Mouse (Mus musculus) brain, adult 2 months (tissue): Measurements from ENCODE around the gene Parp9.
"Not testable (repeated sequence)": the region's sequence is repeated elsewhere in the genome, so short reads cannot be mapped to it uniquely, and the experiment has no call there.

Experiments
- DNase-seq: peaks from one replicate; pipeline ENCODE4 v3.0.0; 2011; ENCODE audit warnings: low read depth, low spot score

Parp9 gene

DNA sequence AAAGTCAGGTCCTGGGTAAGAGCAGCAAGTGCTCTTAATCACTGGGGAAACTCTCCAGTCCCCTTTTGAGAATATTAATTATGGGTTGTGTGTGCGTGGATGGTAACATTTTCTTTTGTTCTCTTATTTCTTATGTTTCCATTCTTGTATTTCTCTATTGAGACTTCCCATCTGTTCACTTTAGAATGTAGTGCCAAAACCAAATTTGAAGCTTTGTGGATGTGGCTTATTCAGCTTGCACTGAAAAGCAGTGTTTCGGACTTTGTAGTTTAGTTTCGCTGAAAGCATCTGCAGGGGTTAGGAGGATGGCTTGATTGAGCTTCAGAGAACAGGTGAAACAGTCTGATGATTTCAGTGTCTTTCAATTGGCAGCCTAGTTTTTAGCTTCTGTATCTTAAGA lies 55.0 kb downstream of the Parp9 start:
- peak; percentile 56 for DNase-seq

DNA sequence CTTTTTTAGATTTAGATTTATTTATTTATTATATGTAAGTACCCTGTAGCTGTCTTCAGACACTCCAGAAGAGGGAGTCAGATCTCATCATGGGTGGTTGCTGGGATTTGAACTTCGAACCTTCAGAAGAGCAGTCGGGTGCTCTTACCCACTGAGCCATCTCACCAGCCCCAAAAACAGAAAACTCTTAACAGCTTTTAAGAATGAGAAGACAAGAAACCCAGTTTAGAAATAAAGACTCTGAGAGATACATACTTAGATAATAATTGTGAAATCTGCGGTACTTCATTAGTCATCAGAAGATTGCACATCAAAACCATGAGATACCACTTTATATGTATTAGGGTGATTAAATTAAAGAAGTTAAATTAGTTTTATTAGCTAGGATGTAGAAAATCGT lies 60.6 kb downstream of the Parp9 start:
- DNase-seq: not testable (repeated sequence)

- no peak for DNase-seq
These were observed 70.1 kb downstream of the Parp9 start for GRCm38 (mm10) chr16:36008396-36008795.

GRCm38 (mm10) chr16:36016335-36016734 lies 78.1 kb downstream of the Parp9 start:
- no peak for DNase-seq
